Mouse (Mus musculus) neural tube, embryonic 11.5 days (tissue): ENCODE measurements around the gene Chchd2. TPM values are rescaled to one million over a fixed set of nuclear protein-coding genes. Genes with fewer than 3 reads are reported as not detected.

Experiments used
- ATAC-seq: fragments of 200-750 bp; cut with Nextera tagmentation; 2 replicates; pipeline ENCODE4 v1.8.0; 2017; ENCODE audit warnings: moderate number of reproducible peaks, mild to moderate bottlenecking, moderate TSS enrichment, moderate library complexity; ENCODE audit not compliant: insufficient read depth, low FRiP score, low TSS enrichment
- DNase-seq: peaks from one replicate; pipeline ENCODE4 v3.0.0-alpha.2; 2015; ENCODE audit warnings: low spot score
- H3K27ac ChIP-seq: fragments of 300-500 bp; sonication (generic); 2 replicates; pipeline ENCODE4 v1.5.1; 2014; ENCODE audit warnings: low read depth, mild to moderate bottlenecking, low read length
- H3K27me3 ChIP-seq: fragments of 300-500 bp; sonication (generic); 2 replicates; pipeline ENCODE4 v1.6.1; 2014; ENCODE audit warnings: mild to moderate bottlenecking, low read length, mixed read lengths; ENCODE audit not compliant: control insufficient read depth, insufficient read depth
- H3K36me3 ChIP-seq: fragments of 300-500 bp; sonication (generic); 2 replicates; pipeline ENCODE4 v1.6.1; 2014; ENCODE audit warnings: mild to moderate bottlenecking, low read length, moderate library complexity, mixed read lengths; ENCODE audit not compliant: control insufficient read depth, insufficient read depth
- H3K4me1 ChIP-seq: fragments of 300-500 bp; sonication (generic); 2 replicates; pipeline ENCODE4 v1.6.1; 2014; ENCODE audit warnings: low read length, mixed read lengths; ENCODE audit not compliant: control insufficient read depth, insufficient read depth
- H3K4me2 ChIP-seq: fragments of 300-500 bp; sonication (generic); 2 replicates; pipeline ENCODE4 v1.6.1; 2014; ENCODE audit warnings: low read depth, mild to moderate bottlenecking, moderate library complexity
- H3K4me3 ChIP-seq: fragments of 300-500 bp; sonication (generic); 2 replicates; pipeline ENCODE4 v1.5.1; 2014; ENCODE audit warnings: low read depth, low read length
- H3K9ac ChIP-seq: fragments of 300-500 bp; sonication (generic); 2 replicates; pipeline ENCODE4 v1.6.1; 2014; ENCODE audit warnings: mild to moderate bottlenecking, low read length
- H3K9me3 ChIP-seq: fragments of 300-500 bp; sonication (generic); 2 replicates; pipeline ENCODE4 v1.6.1; 2016; ENCODE audit warnings: low read length; ENCODE audit not compliant: control insufficient read depth
- WGBS: fragments of 180-500 bp; shearing (Covaris S2); extraction: QIAGEN DNeasy Blood & Tissue Kit; methylation state at CpG from one replicate; pipeline ENCODE4 v1.1.7; 2014; 5-methylcytosine and 5-hydroxymethylcytosine counted together
- polyA plus RNA-seq: library from polyadenylated mRNA; unstranded; fragments of >200 nt; fragmentation: Nextera tagmentation; extraction: Ambion mirVana; gene quantifications from 2 replicates; pipeline ENCODE4 v1.2.1, GENCODE M21; 2014

Chchd2 gene
- polyA plus RNA-seq, 1 experiment from 2014 or later = 1,013 TPM

DNA sequence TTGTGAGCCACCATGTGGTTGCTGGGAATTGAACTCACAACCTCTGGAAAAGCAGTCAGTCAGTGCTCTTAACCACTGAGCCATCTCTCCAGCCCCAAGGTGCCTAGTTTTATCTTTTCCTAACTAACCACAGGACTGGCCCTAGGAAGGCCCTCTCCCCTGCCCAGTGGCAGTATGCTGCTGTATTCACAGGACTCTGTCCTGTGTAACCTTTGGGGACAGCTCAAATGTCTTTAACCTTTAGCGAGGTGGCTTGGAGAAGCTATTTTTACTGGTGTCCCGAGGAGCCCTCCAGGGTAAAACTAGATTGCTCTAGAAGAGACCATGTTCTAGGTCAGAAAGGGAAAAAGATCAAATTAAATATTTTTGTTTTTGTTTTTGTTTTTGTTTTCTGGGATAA is 16.0 kb downstream of the Chchd2 start:
- Histone ChIP-seq H3K36me3 (no peaks in the 10 kb centered on the region), H3K9ac (no peak overlapping the region), H3K27ac (no peak overlapping the region), H3K9me3 (no peaks in the 10 kb centered on the region), H3K4me2 (no peak overlapping the region), H3K4me3 (no peak overlapping the region), H3K4me1 (no peaks in the 10 kb centered on the region), H3K27me3 (no peaks in the 10 kb centered on the region)
- ATAC-seq (no peak), DNase-seq (no peak)
- 88% methylated on average over 2 of the region's 2 CpGs for WGBS

DNA sequence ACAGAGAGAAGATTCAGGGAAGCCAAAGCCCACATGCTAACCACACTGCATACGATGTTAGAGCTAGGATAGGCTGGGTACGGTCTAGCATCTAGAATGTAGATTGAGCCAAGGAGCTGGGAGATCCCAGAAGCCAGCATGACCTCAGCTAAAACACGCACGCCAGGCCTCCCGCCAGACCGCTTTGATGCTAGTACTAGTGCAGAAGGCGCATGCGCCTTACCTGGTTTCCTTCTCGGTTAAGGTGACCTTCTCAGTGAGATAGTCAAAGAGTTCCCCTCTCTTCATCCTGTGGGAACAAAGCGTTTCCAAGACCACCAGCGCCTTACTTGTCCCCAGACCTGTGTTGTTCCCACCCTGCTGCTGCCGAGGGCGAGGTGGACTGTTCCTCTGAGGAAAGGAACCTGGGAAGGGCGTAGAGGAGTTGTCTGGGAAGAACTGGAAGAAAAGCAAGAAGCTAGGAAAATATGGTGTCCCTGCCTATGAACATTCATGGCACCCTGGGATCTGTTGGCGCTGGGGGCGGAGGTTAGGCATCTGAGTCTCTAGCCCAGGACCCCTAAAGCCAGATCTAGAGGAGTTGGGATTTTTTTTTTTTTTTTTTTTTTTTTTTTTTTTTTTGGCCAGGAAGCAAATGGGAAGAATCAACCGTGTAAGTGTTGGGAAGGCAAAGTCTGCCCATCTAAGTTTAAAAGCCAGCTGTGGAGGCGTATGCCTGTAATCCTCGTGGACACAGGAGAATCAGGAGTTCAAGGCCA is 17.9 kb downstream of the Chchd2 start:
- ATAC-seq (no peak), DNase-seq (no peak)
- no peaks in the 10 kb centered on the region for H3K36me3 ChIP-seq
- no peaks in the 10 kb centered on the region for H3K4me1 ChIP-seq
- H3K9me3 ChIP-seq = no peaks in the 10 kb centered on the region
- H3K9ac ChIP-seq = no peak overlapping the region
- WGBS = 86% methylated on average over 19 of the region's 19 CpGs
- H3K4me3 ChIP-seq = no peak overlapping the region
- no peak overlapping the region for H3K4me2 ChIP-seq
- no peak overlapping the region for H3K27ac ChIP-seq
- H3K27me3 ChIP-seq = no peaks in the 10 kb centered on the region

DNA sequence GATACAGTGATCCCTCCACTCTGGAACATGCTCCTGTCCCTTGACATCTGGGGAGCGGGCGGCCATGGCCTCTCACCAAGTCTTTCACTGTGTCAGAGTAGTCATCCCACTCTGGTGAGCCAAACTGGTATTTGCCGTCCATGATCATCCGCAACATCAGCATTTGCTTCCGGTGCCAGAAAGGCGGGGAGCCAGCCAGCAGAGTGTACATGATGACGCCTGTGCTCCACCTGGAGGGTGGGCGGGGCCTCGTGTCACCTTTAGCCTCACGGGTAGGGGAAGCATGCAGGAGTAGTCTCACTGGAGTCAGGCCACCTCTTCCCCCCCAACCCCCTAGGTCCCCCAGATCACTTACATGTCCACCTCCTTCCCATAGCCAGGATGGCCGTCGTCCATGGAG is 21.4 kb downstream of the Chchd2 start:
- Histone ChIP-seq H3K9ac (no peak overlapping the region), H3K36me3 (peaks cover 2% of the 10 kb centered on the region; the same call in 1 of the 2 replicates), H3K4me3 (no peak overlapping the region), H3K27me3 (no peaks in the 10 kb centered on the region), H3K4me2 (no peak overlapping the region), H3K27ac (no peak overlapping the region), H3K4me1 (no peaks in the 10 kb centered on the region), H3K9me3 (no peaks in the 10 kb centered on the region)
- no peak for DNase-seq
- ATAC-seq = no peak
- 85% methylated on average over 12 of the region's 12 CpGs for WGBS

DNA sequence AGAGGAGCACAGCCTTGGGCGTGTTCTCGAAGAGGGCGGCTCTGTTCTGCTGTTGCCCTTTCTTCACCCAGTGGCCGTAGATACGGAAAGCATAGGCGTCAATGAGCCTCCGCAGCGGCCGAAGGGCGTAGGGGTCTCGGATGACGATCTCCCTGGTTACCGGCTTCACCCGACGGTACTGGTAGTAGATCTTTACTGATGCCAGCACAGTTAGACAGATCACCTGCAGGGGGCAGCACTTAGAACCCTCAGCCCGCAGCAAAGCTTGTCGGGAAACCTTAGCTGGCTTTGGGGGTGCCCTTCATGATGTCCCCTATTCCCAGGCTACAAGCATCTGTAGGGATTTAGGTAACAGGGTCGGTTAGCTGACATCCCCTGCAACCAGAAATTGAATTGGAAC is 22.8 kb downstream of the Chchd2 start:
- DNase-seq (peak; percentile 44), ATAC-seq (no peak)
- Histone ChIP-seq H3K4me1 (no peaks in the 10 kb centered on the region), H3K27me3 (no peaks in the 10 kb centered on the region), H3K9ac (no peak overlapping the region), H3K4me2 (no peak overlapping the region), H3K9me3 (no peaks in the 10 kb centered on the region), H3K4me3 (no peak overlapping the region), H3K27ac (no peak overlapping the region), H3K36me3 (peaks cover 2% of the 10 kb centered on the region; the same call in 1 of the 2 replicates)
- 16% methylated on average over 18 of the region's 18 CpGs for WGBS

DNA sequence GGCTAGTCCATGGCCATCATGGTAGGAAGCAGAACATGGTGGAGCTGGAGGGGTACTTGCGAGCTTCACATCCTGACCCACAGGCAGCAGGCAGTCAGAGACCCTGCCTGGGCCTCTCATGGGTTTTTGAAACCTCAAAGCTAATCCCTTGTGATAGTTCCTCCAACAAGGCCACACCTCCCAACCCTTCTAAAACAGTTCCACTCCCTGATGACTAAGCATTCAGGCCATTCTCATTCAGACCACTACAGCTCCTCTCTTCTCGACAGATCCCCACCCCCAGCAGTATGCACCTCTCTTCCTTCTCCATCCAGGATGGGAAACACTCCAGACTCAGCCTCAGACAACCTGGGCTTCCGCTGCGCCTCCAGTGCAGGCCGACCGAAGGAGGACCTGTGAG is 24.9 kb downstream of the Chchd2 start:
- WGBS = 95% methylated on average over 6 of the region's 6 CpGs
- no peak for DNase-seq
- H3K9me3 ChIP-seq = no peaks in the 10 kb centered on the region
- no peak overlapping the region for H3K9ac ChIP-seq
- H3K4me3 ChIP-seq = no peak overlapping the region
- H3K27ac ChIP-seq = no peak overlapping the region
- no peaks in the 10 kb centered on the region for H3K27me3 ChIP-seq
- H3K4me1 ChIP-seq = no peaks in the 10 kb centered on the region
- peaks cover 4% of the 10 kb centered on the region; the same call in 1 of the 2 replicates for H3K36me3 ChIP-seq
- no peak overlapping the region for H3K4me2 ChIP-seq
- no peak for ATAC-seq

DNA sequence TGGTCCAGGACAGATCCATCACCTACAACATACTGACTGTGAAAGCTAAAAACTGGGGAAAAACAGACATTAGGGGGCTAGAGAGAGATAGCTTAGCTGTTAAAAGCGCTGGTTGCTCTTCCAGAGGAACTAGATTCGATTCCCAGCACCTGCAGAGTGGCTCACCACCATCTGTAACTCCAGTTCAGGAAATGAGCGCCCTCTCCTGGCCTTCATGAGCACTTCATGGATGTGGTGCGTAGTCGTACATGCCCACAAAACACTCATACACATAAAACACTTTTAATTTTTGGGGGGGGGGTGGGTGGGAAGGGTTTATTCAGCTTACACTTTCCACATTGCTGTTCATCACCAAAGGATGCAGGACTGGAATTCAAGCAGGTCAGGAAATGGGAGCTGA is 30.9 kb downstream of the Chchd2 start:
- ATAC-seq (no peak), DNase-seq (no peak)
- peaks cover 2% of the 10 kb centered on the region; the same call in 1 of the 2 replicates for H3K36me3 ChIP-seq
- no peaks in the 10 kb centered on the region for H3K27me3 ChIP-seq
- H3K4me2 ChIP-seq = no peak overlapping the region
- no peaks in the 10 kb centered on the region for H3K9me3 ChIP-seq
- no peaks in the 10 kb centered on the region for H3K4me1 ChIP-seq
- H3K27ac ChIP-seq = no peak overlapping the region
- WGBS = 87% methylated on average over 5 of the region's 5 CpGs
- no peak overlapping the region for H3K4me3 ChIP-seq
- no peak overlapping the region for H3K9ac ChIP-seq

DNA sequence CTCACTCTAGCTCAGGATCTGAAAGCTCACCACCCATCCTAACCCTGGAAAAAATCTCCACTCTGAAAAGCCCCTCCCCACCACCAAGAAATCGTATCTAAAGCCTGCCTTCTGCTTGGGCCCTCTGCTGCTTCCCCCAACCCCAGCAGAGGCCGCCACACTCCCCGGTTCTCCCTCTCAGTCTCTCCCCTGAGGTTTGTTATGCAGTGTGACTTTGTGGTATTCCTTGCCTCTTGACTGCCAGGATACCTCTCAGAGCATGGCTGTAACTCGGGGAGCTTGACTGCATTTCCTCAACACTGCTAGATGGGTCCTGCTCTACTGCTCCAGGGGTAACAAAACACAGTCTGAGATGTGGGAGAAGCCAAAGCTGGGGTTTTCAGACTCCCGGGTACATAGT is 32.1 kb downstream of the Chchd2 start:
- Histone ChIP-seq H3K4me1 (no peaks in the 10 kb centered on the region), H3K4me3 (no peak overlapping the region), H3K9ac (no peak overlapping the region), H3K4me2 (no peak overlapping the region), H3K27ac (no peak overlapping the region), H3K9me3 (no peaks in the 10 kb centered on the region), H3K36me3 (peaks cover 2% of the 10 kb centered on the region; the same call in 1 of the 2 replicates), H3K27me3 (no peaks in the 10 kb centered on the region)
- DNase-seq (no peak), ATAC-seq (no peak)
- WGBS = 47% methylated on average over 5 of the region's 5 CpGs

DNA sequence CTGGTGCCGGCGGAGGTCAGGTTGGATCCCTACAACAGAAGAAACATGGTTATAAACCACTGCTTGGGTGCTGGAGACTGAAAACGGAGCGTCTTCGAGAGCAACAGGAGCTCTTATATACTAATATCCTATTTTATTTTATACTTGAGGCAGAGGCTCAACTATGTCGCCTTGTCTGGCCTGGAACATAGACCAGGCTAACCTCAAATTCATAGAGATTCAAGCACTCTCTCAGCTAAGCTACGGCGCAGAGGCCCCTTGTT is 39.8 kb downstream of the Chchd2 start:
- no peaks in the 10 kb centered on the region for H3K27me3 ChIP-seq
- 67% methylated on average over 8 of the region's 8 CpGs for WGBS
- peaks cover 3% of the 10 kb centered on the region; the same call in 1 of the 2 replicates for H3K4me1 ChIP-seq
- DNase-seq (no peak), ATAC-seq (no peak)
- peak overlapping the region; percentile 64 for H3K4me2 ChIP-seq
- no peak overlapping the region for H3K27ac ChIP-seq
- H3K9me3 ChIP-seq = no peaks in the 10 kb centered on the region
- H3K36me3 ChIP-seq = peaks cover 7% of the 10 kb centered on the region; the same call in 1 of the 2 replicates
- H3K4me3 ChIP-seq = peak overlapping the region; percentile 49
- no peak overlapping the region for H3K9ac ChIP-seq
